Mouse (Mus musculus) B cell, adult 2 months (primary cell): ENCODE measurements around the gene Cryl1.

Source experiments
- DNase-seq, 2 experiments: peaks; one replicate each; pipeline ENCODE4 v3.0.0; 2022

The Cryl1 gene

DNA sequence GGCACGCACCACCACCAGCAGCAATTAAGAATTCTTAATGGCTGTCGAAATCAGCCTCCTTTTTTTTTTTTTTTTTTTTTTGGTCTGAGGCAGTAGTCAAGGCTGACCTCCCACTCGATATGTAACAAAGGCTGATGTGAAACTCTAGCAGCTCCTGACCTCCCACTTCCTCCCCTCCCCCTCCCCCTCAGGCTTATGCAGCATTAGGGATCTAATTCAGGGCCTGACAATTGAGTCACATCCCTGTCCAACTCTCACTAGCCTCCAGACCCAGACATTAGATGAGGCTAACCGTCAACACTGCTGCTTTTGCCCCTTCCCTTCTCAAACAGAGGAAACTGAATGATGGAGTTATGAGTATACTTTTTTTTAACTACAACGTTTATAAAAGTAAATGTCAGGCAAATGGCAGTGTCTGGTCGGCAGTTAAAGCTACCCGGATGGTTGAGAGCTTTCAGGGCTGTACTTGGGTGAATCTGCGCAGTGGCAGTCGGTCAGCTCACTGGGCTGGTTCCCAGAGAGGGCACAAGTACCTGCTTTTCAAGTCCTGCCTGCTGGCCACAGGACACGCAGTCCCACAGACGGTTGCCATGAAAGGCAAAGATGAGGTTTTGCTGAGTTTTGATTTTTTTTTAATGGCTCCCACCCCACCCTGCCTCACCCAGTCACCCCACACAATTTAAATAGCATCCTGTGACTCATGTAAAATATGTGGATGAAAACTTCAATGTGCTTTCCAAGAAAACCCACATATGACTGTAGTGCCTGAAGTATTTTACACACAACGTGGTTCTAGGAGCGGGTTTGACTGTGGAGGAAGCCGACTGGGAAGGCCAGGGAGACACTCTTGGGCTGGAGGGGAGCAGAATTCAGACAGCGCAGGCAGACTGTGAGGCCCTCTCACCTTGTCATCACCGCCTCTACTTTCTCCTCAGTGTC, 81.4 kb downstream of the Cryl1 start:
- DNase-seq: no peak

DNA sequence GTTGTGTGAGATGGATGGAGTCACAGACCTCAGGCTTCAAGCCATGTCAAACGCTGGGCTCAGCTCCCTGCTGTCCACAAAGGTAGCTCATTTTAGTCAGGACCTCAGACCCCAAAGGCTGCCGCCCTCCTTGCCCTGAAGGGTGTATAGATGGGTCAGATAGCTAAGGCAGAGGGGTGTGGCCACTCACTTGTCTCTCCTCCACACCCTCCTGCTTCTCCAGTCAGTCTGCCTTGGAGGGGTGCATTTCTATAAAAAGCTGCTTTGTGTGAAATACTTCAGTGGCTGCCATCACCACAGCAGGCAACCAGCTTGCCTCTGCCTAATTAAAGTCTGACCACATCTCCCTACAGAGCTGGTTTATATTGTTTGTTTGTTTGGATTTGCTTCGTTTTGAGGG, 82.4 kb downstream of the Cryl1 start:
- no peak for DNase-seq

DNA sequence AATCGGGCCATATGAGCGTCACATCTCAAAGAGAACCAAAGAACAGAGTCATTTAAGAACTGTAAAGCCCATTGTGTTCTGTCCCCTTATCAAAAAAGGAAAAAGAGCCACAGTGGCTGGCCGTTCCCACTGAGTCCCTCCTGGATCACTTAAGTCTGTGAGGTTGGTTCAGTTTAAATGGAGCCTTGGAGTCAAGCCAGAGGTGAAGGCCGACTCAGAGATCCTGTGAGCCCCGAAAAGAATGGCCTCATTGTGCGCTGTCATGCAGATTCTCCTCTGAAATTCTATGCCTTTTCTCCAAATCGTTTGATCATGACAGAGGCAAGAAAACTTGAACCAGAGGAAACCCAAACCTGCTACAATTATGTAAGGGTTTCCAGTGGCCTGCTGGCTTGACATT, 82.8 kb downstream of the Cryl1 start:
- DNase-seq: no peak

DNA sequence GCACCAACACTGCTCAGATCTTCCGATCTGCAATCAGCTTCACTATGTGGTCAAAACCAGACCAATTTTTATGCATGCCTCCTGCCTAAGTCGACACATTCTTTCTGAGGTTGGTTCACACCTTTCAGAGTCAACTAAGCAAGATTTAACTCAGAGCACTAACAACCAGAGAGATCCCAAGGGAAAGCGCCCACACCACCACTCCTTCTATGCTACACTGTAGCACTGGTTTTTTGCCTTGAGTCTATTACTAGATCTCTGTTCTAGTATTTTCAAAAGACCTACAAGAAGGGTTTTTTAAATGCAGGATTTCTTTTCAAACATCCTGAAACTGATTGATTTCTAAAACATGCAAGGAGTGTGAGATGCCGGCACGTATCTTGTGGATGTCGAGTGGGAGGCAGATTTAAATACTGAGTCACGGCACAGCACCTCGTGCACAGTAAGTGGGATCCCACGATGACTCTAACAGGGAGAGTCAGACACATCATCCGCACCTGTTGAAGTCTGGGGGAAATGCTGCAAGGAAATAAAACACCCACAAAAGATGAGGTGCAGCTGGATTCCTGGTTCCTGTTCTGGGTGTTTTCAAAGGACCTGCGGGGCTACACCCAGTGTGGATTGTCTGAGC, 96.6 kb downstream of the Cryl1 start:
- no peak for DNase-seq

DNA sequence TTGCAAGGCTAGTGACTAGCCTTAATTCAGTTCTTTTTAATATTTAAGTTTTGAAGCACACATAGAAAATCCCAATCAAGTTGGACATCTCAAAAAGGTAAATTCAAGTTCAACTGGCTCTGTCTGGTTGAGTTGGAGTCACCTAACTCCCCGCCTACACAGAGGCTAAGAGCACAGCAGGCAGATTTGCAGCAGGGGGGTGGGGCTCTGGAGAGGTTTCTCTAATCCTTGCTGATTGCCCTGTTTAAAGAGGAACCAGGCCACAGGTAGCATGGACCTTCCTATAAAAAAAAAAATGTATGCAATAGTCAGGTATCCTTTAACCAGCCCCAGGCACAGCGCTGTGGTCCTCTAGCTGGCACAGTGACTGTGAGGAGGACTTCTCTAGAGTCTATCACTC, 97.8 kb downstream of the Cryl1 start:
- no peak for DNase-seq

DNA sequence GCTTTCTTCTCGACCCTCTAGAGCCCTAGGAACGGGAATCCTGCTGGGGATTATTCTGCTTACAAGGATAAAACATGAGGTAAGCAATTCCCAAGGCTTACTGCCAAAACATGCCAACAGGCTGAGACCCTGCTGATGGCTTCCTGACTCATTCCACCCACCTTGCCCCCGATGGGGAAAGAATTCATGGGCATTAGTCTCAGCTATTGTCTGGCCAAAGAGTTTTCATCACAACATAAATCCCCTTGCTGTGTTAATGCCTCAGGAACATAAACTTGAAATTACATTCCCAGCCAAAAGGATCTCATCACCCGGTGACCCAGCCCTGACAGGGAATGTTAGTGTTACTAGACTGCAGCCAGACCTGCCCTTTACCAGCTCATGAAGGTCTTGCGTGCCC, 100.7 kb downstream of the Cryl1 start:
- DNase-seq: no peak

DNA sequence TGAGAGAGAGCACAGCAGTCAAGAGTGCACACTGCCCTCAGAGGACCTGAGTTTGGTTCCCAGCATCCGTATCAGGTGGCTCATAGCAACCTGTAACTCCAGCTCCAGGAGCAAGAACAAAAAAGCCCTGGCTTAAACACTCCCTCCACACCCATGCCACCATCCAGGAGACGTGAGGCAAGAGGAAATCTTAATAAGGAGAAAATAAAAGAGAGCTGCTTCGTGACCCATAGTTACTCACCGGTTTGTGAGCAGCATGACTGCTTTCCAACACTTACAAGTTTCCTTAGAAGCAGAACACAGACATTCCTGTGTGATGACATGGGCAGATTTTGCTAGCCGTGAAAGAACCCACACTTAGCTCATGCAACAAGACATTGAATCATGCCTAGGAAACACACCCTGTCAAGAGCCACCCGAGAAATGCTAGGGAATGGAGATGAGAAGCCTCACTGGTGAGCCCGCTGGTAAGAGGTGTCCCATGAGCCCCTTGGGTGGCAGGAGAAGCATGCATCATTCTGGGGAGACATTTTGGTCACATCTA, 106.9 kb downstream of the Cryl1 start:
- no peak for DNase-seq

DNA sequence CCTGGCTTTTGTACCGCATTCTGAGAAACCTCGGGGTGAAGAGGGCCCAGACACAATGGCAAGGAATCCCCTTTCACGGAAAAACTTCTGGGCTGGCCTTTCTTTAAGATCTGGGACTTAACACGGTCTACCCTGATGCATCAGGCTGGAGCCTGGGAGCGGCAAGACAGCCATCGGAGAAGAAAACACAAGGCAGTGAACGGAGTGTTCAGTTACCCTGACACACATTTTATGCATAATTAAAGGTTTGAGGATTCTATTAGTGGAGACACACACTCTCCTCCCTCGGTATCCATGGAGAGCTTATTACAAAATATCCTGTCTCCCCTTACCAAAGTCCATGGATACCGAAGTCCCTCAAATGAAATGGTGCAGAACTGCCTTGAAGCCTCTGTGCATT, 109.2 kb downstream of the Cryl1 start:
- no peak for DNase-seq

DNA sequence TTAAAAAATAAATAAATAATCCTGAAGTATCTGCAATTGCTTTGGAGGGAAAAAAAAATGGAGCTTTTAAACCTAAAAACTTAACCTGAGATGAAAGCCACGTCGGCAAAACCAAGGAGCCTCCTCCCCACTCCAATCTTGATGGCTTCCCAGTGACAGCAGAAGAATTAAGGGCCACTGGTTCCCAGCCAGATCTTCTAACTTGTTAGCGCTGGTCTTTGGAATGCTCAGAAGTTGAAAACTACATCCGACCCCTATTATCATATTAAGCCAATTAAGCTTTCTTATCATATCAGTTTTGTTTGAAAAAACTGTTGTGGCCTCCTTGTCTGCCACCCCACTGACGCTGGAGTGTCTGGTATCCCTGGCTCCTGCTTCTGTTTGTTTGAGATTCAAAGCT, 114.5 kb downstream of the Cryl1 start:
- DNase-seq: no peak

DNA sequence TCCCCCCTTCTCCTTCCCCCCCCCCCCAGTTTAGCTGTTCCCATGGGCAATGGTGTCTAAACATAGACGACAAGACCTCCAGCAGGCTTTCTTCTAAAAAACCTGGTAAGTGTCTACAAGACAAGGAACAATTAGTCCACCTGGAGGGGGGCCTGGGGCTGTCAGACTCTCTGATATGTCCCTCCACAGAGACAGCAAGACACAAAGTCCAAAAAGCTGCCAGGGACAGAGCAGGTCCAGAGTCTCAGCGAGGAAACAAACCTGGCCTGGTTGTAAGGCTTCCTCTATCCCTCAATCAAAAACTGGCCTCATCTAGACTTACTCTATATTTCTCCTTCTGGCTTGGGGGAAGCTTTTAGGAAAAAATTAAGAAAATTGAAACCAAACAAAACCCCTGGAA, 115.7 kb downstream of the Cryl1 start:
- DNase-seq: no peak

DNA sequence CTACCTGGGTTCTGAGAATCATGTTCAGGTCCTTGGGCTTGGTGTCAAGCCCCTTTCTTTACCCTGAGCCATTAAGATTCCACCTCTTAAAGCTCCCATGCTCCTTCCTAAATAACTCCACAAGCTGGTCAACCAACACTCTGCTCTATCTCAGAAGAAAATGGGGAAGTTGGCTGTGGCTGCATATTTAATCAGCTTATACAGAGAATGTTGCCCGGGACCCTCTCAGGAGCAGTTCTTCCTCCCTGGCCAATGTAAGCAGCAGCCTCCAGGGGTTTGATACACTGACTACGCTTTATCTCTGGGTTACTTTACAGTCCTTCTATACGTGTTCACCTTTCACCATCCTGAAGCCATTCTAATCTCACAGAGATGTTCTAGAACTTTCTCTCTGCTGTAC, 117.5 kb downstream of the Cryl1 start:
- DNase-seq: no peak

DNA sequence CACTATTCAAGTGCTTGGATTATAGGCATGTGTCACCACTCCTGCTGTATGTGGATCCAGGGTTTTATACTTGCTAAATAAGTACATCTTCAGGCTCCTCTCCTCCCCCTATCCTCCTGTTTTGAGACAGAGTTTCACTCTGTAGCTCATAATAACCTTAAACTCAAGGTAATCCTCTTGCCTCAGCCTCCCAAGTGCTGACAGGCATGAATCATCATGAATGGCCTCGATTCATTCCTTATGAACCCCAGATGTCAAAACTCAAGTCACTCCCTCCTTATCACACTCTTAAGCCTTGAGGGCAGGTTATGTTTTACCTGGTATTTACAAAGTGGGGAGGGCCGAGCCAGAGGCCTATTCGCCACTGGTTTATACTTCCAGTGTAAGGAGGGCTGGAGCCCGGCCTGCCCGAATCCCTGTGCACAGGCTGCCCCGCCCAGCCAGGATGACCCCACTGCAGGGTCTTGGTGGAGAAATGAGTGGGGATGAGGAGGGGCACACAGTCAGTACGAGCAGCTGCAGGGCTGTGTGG, 121.8 kb downstream of the Cryl1 start:
- DNase-seq: no peak

DNA sequence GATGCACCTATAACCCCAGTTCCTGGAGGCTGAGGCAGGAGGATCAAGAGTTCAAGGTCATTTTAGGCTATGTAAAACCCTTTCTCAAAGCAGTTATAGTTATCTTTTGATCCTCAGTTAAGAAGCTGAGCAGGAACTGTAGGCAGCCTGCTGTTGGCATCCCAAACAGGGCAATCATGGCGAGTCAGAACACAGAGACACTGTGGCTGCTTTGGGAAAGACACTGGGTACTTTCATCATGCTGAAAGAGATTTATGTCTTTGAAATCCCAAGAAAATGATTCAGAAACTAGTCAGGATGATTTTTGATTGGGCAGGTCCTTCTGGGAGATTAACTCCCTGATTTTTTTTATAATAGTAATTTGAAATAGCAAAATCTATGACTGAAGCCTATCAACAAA, 126.0 kb downstream of the Cryl1 start:
- no peak for DNase-seq

DNA sequence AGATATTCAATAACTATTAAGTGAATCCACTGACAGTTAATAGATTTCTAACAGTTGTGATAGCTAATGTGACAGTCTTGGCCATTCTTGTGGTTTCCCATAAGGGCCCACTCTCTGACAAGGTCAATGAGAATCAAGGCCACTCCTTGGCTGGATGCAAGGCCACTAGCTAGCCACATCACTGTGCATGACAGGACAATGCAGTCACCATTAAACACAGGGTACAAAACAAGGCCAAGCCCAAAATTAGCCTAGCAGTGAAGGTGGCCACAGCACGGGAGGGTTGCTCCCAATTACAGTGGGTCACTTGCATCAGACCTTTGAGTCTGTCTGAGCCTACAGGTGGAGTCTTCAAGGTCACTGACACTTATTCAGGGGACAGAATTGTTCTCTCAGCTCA, 126.5 kb downstream of the Cryl1 start:
- DNase-seq: no peak

DNA sequence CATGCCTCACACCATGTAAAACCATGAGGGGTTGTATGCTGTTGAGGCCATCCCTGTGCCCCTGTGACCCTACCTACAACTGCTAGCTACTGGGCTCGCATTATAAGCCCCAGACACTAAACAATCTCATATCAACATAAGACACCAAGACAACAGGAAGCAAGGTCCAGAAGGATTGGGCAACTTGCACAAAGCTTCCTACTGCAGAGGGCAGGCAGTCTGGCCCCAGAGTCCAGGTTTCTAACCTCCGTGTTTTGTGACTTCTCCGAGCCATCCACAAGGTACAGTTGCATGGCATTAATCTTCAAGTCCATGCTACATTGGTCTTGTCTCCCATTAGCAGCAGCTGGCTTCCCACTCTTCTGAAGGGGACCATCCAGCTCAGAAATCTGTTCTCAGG, 129.4 kb downstream of the Cryl1 start:
- no peak for DNase-seq

DNA sequence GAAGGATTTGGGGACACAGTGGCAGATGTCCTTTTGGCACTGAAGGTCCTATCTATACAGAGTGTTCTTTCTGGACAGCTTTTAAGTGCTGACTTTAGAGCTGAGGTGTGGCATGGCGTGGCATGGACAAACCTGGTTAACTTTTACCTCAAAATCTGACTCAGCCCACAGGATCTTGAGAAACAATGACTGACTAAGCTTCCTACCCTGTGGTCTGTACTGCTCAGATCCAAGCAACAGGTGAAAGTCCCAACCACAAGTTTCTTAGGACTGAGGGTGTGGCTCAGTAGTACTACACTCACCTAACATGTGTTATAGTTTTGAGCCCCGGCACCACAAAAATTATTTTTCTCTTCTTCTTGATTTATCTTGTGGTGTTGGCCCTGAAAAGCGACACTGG, 130.0 kb downstream of the Cryl1 start:
- no peak for DNase-seq

DNA sequence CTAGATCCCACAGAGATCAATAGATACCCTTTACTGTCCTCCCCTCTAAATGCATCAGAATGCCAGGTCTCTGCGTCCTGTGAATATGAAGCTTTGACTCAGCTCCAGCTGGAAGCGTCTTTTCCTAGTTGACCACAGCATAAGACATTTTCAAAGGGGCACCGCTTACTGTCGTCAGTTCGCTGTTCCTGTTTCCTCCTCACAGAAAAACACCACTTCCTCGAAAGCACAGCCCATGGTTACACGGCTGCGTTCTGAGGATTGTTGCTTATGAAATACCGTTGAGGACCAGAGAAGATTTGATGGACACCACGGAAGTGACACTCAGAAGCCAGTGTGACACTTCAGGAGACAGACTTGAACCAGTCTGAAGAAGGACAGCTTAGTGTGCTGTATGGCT, 134.4 kb downstream of the Cryl1 start:
- DNase-seq: no peak

DNA sequence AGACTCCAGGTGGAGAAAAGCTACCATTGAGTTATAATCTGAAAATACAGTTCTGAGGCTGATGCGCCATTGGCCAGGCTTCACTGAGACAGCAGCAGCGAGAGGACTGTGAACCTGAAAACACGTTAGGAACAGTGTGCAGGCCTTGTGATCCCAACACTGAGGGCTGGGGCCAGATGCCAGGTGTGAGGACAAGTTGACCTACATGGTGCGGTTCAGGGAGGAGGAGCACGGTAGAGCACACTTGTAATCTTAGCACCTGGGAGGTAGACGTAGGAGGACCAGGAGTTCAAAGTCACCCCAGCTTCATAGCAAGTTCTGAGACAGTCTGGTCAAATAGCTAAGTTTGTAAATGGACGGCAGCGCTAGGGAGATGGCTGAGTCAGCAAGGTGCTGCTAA, 139.0 kb downstream of the Cryl1 start:
- no peak for DNase-seq

DNA sequence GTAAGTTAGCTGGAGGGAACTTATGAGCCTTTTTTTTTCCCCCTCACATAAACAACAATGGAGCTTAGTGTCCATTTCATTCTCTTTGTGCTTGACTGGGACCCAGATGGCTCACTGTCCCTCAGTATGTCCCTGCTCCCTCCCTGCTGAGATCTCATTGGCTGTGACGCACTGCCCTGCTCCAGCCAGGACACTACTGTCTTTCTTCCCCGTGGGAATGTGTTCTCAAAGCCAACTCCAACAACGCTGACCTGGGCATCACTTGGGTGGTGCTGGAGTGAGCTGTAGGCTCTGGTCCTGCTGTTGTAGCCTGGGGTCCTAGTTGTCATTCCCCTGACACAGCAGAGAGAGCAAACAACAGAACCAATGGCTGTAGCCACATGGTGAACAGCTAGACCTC, 149.7 kb downstream of the Cryl1 start:
- no peak for DNase-seq

DNA sequence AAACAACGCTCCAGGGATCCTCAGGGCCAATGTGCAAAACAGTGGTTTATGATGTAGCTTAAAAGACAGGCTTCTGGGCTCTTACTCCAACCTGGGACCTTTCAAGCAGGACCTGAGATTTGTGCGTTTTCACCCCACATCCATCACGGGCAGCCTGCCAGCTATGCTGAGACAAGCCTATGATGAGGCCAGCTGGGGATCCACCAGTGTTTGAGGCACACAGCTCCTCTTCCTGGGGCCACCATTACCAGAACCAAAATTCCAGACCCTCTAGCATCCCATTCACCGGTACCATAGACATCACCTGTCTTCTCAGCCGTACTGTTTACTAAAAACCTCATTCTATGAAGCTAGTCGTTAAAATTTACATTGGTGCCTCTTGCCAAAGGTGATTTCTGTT, 151.8 kb downstream of the Cryl1 start:
- DNase-seq: no peak

DNA sequence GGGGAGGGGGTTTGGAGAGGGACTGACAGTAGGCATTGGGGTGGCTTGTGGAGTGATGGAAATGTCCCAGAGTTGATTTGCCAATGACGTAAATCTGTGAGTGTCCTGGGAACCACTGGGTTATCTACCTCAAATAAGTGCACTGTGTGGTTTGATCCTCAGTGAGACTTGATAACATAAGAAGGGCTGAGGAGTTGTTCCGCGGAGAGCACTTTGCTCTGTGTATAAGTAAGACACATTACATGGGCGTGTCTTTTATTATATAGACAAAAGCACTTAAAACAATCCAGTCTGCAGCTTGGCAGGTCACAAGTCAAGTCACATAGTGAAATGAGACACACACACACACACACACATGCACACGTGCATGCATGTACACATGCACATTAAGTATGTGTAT, 155.4 kb downstream of the Cryl1 start:
- no peak for DNase-seq

DNA sequence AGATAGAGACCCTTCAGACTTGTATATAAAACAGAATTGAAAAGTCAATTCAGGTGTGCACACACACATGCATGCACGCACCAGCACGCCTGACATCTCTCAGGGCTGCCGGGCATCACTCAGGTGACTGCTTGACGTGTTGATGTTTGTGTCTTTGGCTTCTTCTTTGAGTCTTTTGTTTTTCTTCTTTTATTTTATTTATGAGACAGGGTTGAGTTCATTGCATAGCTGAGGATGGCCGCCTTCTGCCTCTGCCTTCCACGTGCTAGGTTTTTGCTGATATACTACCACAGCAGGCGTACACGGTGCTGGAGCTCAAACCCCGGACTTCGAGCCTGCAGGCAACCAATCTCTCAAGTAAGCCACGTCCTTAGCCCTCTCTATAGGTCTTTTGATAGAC, 163.1 kb downstream of the Cryl1 start:
- no peak for DNase-seq

DNA sequence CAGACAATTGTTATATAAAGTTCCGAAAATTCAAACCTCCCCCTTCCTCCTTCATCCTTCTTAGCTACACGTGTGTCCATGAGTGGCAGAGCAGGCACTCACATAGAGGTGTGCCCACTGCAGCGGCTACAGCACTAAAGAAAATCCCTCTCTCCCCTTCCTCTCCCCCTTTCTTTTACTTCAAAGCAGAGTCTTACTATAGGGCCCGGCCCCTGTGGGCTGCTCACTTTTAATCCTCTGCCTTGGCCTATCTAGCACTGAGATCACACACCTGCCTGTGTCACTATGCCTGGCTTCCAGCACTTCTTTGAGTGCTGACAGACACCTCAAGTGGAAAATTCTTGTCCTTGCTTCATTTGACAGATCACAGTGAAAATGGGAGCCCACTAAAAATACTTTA, 163.6 kb downstream of the Cryl1 start:
- no peak for DNase-seq
